Mouse (Mus musculus) CH12.LX (cell line): ENCODE data around the gene Grb10. TPM values are rescaled to one million over a fixed set of nuclear protein-coding genes. Genes with fewer than 3 reads are reported as not detected.
A peak's percentile ranks its signal among the peaks of the same experiment; 100 is the strongest.

ENCODE experiments used
- DNase-seq: peaks from one replicate; pipeline ENCODE4 v3.0.0-alpha.2; 2013; ENCODE audit errors: extremely low read depth
- H3K27ac ChIP-seq: 2 replicates; pipeline ENCODE4 v1.5.1; 2012; ENCODE audit warnings: low read depth, mild to moderate bottlenecking, control low read depth, moderate library complexity; ENCODE audit not compliant: insufficient read depth
- H3K27me3 ChIP-seq: replicated peaks from 2 replicates; pipeline ENCODE3; 2012; ENCODE audit warnings: inconsistent platforms
- H3K36me3 ChIP-seq, 2 experiments: replicated peaks in 1 of 2; 2 replicates each; pipeline versions ENCODE3 to v1.6.1; 2012; ENCODE audit warnings: inconsistent platforms in 1 of 2, low read length in 1 of 2, mild to moderate bottlenecking in 1 of 2, mixed read lengths in 1 of 2, moderate library complexity in 1 of 2; ENCODE audit not compliant: control insufficient read depth in 1 of 2, insufficient read depth in 1 of 2
- H3K4me1 ChIP-seq, 2 experiments: 2 replicates each; pipeline ENCODE4 v1.6.1; 2012; ENCODE audit warnings: inconsistent platforms in 1 of 2, moderate library complexity in 1 of 2; ENCODE audit not compliant: insufficient read depth in 2 of 2, control insufficient read depth in 1 of 2
- H3K4me2 ChIP-seq: 2 replicates; pipeline ENCODE4 v1.6.1; 2012; ENCODE audit warnings: low read depth, mild to moderate bottlenecking, control low read depth; ENCODE audit not compliant: poor library complexity, insufficient read depth, severe bottlenecking
- H3K4me3 ChIP-seq, 3 experiments: fragments of 150-350 bp in 1 of 3; sonication (generic) in 1 of 3; replicated peaks in 1 of 3; 2 replicates each; pipeline versions ENCODE3 to v1.5.1; 2011 to 2012; ENCODE audit warnings: low read depth in 2 of 3, low read length in 2 of 3, mild to moderate bottlenecking in 2 of 3, moderate library complexity in 2 of 3, control low read depth in 1 of 3, improper control_type of control experiment in 1 of 3, inconsistent platforms in 1 of 3, mixed read lengths in 1 of 3; ENCODE audit not compliant: poor library complexity in 1 of 3
- H3K79me2 ChIP-seq: replicated peaks from 2 replicates; pipeline ENCODE4 v1.6.1; 2012; ENCODE audit warnings: mild to moderate bottlenecking, moderate library complexity; ENCODE audit not compliant: control insufficient read depth, poor library complexity, insufficient read depth, severe bottlenecking; ENCODE audit errors: extremely low read depth
- H3K9ac ChIP-seq: 2 replicates; pipeline ENCODE4 v1.6.1; 2012; ENCODE audit warnings: low read depth, mild to moderate bottlenecking, control low read depth, moderate library complexity; ENCODE audit not compliant: insufficient read depth
- H3K9me3 ChIP-seq: replicated peaks from 2 replicates; pipeline ENCODE3; 2012; ENCODE audit warnings: low read length, inconsistent platforms, mixed read lengths
- BHLHE40 ChIP-seq: IDR thresholded peaks from 2 replicates; pipeline ENCODE4 v1.6.1; 2011; ENCODE audit warnings: mild to moderate bottlenecking, low read depth, low read length, improper control_type of control experiment
- CHD1 ChIP-seq: IDR thresholded peaks from 2 replicates; pipeline ENCODE4 v1.6.1; 2012; ENCODE audit warnings: low read depth, low read length, improper control_type of control experiment, inconsistent platforms
- CHD2 ChIP-seq: IDR thresholded peaks from 2 replicates; pipeline ENCODE4 v1.6.1; 2011; ENCODE audit warnings: low read length, improper control_type of control experiment
- ELF1 ChIP-seq: IDR thresholded peaks from 2 replicates; pipeline ENCODE4 v1.6.1; 2014; ENCODE audit warnings: low read depth, mild to moderate bottlenecking, inconsistent platforms, low read length, improper control_type of control experiment
- ETS1 ChIP-seq: conservative IDR thresholded peaks from 2 replicates; pipeline ENCODE4 v1.6.1; 2012; ENCODE audit warnings: low read depth, mild to moderate bottlenecking, inconsistent platforms, low read length, improper control_type of control experiment, moderate library complexity
- HCFC1 ChIP-seq: IDR thresholded peaks from 2 replicates; pipeline ENCODE4 v1.6.1; 2012; ENCODE audit warnings: low read depth, mild to moderate bottlenecking, inconsistent platforms, low read length, improper control_type of control experiment
- JUND ChIP-seq: conservative IDR thresholded peaks from 2 replicates; pipeline ENCODE4 v1.6.1; 2011; ENCODE audit warnings: low read depth, low read length, improper control_type of control experiment
- MAZ ChIP-seq: IDR thresholded peaks from 2 replicates; pipeline ENCODE4 v1.6.1; 2012; ENCODE audit warnings: low read depth, mild to moderate bottlenecking, inconsistent platforms, low read length, improper control_type of control experiment, moderate library complexity
- MYC ChIP-seq: IDR thresholded peaks from 2 replicates; pipeline ENCODE4 v1.6.1; 2011; ENCODE audit warnings: low read depth, mild to moderate bottlenecking, improper control_type of control experiment, low read length
- NELFE ChIP-seq: IDR thresholded peaks from 2 replicates; pipeline ENCODE4 v1.6.1; 2011; ENCODE audit warnings: low read depth, low read length, improper control_type of control experiment
- NRF1 ChIP-seq: IDR thresholded peaks from 2 replicates; pipeline ENCODE4 v1.6.1; 2014; ENCODE audit warnings: low read depth, mild to moderate bottlenecking, inconsistent platforms, low read length, improper control_type of control experiment, moderate library complexity
- PAX5 ChIP-seq: IDR thresholded peaks from 2 replicates; pipeline ENCODE4 v1.6.1; 2012; ENCODE audit warnings: low read length, inconsistent platforms, mixed read lengths
- RAD21 ChIP-seq: IDR thresholded peaks from 2 replicates; pipeline ENCODE4 v1.6.1; 2011; ENCODE audit warnings: low read depth, mild to moderate bottlenecking, low read length, improper control_type of control experiment, moderate library complexity
- RCOR1 ChIP-seq: conservative IDR thresholded peaks from 2 replicates; pipeline ENCODE4 v1.6.1; 2012; ENCODE audit warnings: low read depth, mild to moderate bottlenecking, inconsistent platforms, low read length, improper control_type of control experiment
- SIN3A ChIP-seq: IDR thresholded peaks from 2 replicates; pipeline ENCODE4 v1.6.1; 2012; ENCODE audit warnings: low read length, improper control_type of control experiment, inconsistent platforms
- TBP ChIP-seq: conservative IDR thresholded peaks from 2 replicates; pipeline ENCODE4 v1.6.1; 2011; ENCODE audit warnings: low read depth, low read length, improper control_type of control experiment
- TCF12 ChIP-seq: IDR thresholded peaks from 2 replicates; pipeline ENCODE4 v1.6.1; 2014; ENCODE audit warnings: low read depth, mild to moderate bottlenecking, inconsistent platforms, low read length, improper control_type of control experiment
- USF1 ChIP-seq: IDR thresholded peaks from 2 replicates; pipeline ENCODE4 v1.6.1; 2014; ENCODE audit warnings: low read depth, mild to moderate bottlenecking, inconsistent platforms, low read length, improper control_type of control experiment
- ZKSCAN1 ChIP-seq: IDR thresholded peaks from 2 replicates; pipeline ENCODE4 v1.6.1; 2012; ENCODE audit warnings: low read depth, inconsistent platforms, low read length, improper control_type of control experiment, borderline replicate concordance
- ZMIZ1 ChIP-seq: IDR thresholded peaks from 2 replicates; pipeline ENCODE4 v1.6.1; 2012; ENCODE audit warnings: low read depth, mild to moderate bottlenecking, inconsistent platforms, low read length, improper control_type of control experiment
- dilution Hi-C: fragments of 300-500 bp; cut with MboI; formaldehyde crosslinking; loops from 2 replicates; pipeline ENCODE4 v1.14.3; 2020; ENCODE audit warnings: low sequenced_read_pairs; ENCODE audit not compliant: extremely low pct_unique_long_range_greater_than_20kb, extremely low pct_ligation_motif_present
- in situ Hi-C: fragments of 300-500 bp; cut with MboI; formaldehyde crosslinking; loops from 3 replicates; pipeline ENCODE4 v1.14.3; 2019; ENCODE audit warnings: low sequenced_read_pairs, low pct_ligation_motif_present, low pct_unique_long_range_greater_than_20kb, mixed read lengths
- polyA plus RNA-seq: library from polyadenylated mRNA; unstranded; fragments of >175 nt; gene quantifications from 2 replicates; pipeline ENCODE4 v1.2.1, GENCODE M21; 2012; ENCODE audit warnings: low read depth; ENCODE audit not compliant: insufficient read length
- total RNA-seq, 2 experiments: library from RNA; depleted of rRNA; stranded (reverse); fragments of 300-350 nt in 1 of 2; fragments of >200 nt in 1 of 2; gene quantifications; 2 replicates each; pipeline ENCODE4 v1.2.3; 2012 to 2014

Gene Grb10
- total and polyA plus RNA-seq, 3 experiments = 38.4 to 189 (median 137) TPM

DNA sequence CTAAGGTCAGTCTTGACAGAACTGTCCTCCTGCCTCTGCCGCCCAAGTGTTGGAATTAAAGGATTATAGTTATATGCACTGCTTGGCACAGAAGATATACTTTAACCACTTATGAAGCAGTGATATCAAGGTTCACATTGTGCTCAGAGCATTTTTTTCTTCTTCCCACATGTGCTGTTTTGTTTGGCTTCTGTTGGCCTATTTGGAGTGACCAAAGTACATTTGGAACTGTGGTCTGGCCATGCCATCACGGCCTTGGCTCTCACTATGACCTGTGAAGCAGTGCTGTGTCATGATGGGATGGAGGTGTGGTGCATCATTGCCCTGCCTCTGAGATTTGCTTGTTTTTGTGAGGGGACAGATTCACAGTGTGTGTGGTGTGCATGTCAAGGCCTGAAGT is 109.9 kb downstream of the Grb10 start:
- Histone ChIP-seq H3K27me3 (no peaks in the 10 kb centered on the region), H3K4me1 (peaks cover 3 to 23% of the 10 kb centered on the region in 2 experiments; a peak in 3 of 4 replicates), H3K4me2 (no peak overlapping the region), H3K4me3 (no peak overlapping the region), H3K27ac (no peak overlapping the region), H3K36me3 (peaks cover 25 to 35% of the 10 kb centered on the region in 2 experiments), H3K79me2 (no peaks in the 10 kb centered on the region), H3K9me3 (no peaks in the 10 kb centered on the region), H3K9ac (no peak overlapping the region)
- in situ Hi-C loops = no loop called here
- no peak for TF ChIP-seq JUND
- TF ChIP-seq BHLHE40 = peak; percentile 13; the same call in 1 of the 2 replicates
- dilution Hi-C loops = no loop called here
- DNase-seq = no peak

GRCm38 (mm10) chr11:11923900-11924299 is 114.6 kb downstream of the Grb10 start:
- Histone ChIP-seq H3K9ac (no peak overlapping the region), H3K4me1 (peaks cover 5% of the 10 kb centered on the region in 2 experiments; a peak in 3 of 4 replicates), H3K4me2 (no peak overlapping the region), H3K9me3 (no peaks in the 10 kb centered on the region), H3K79me2 (no peaks in the 10 kb centered on the region), H3K27me3 (no peaks in the 10 kb centered on the region), H3K4me3 (no peak overlapping the region), H3K27ac (no peak overlapping the region), H3K36me3 (no peaks in the 10 kb centered on the region)
- no peak for DNase-seq
- dilution Hi-C loops = no loop called here
- in situ Hi-C loops = no loop called here
- TF ChIP-seq TBP = no peak
- no peak for TF ChIP-seq RCOR1
- no peak for TF ChIP-seq MAZ
- TF ChIP-seq RAD21 = no peak
- no peak for TF ChIP-seq ELF1

GRCm38 (mm10) chr11:11923345-11923744 is 115.1 kb downstream of the Grb10 start:
- dilution Hi-C loops = no loop called here
- Histone ChIP-seq H3K9ac (no peak overlapping the region), H3K9me3 (no peaks in the 10 kb centered on the region), H3K79me2 (no peaks in the 10 kb centered on the region), H3K4me1 (peaks cover 2 to 5% of the 10 kb centered on the region in 2 experiments; a peak in 2 of 4 replicates), H3K4me2 (no peak overlapping the region), H3K4me3 (no peak overlapping the region), H3K36me3 (no peaks in the 10 kb centered on the region), H3K27ac (no peak overlapping the region), H3K27me3 (no peaks in the 10 kb centered on the region)
- DNase-seq = no peak
- in situ Hi-C loops = no loop called here
- TF ChIP-seq CHD2 (no peak), ZKSCAN1 (no peak), USF1 (no peak), SIN3A (no peak), PAX5 (no peak), ZMIZ1 (no peak), NELFE (no peak), TCF12 (no peak), NRF1 (no peak), MYC (no peak), CHD1 (no peak), HCFC1 (no peak), ETS1 (no peak)
